Mouse (Mus musculus) liver, embryonic 14.5 days (tissue): ENCODE results near the gene Atp8a1.

ENCODE experiments used
- CTCF ChIP-seq: IDR thresholded peaks from 2 replicates; pipeline ENCODE4 v1.5.1; 2016; ENCODE audit warnings: antibody characterized with exemption, low read depth, control low read depth
- EP300 ChIP-seq: IDR thresholded peaks from 2 replicates; pipeline ENCODE4 v1.6.1; 2016; ENCODE audit warnings: antibody characterized with exemption, low read depth

- TF ChIP-seq CTCF: no peak
- no peak for TF ChIP-seq EP300
Observed at GRCm38 (mm10) chr5:67653543-67653942, 193.7 kb downstream of the Atp8a1 start.
